Mouse (Mus musculus): ENCODE data around the gene Mlec. TPM values are rescaled to one million over a fixed set of nuclear protein-coding genes. Genes with fewer than 3 reads are reported as not detected.

Gene Mlec
- 25.1 and 28.6 TPM in 2 replicates for polyA plus RNA-seq (2015; fragmentation: Nextera tagmentation; extraction: Ambion mirVana)

GRCm38 (mm10) chr5:115158040-115158983 is at the start of gene Mlec:
Mlec (minus strand) TSS chr5:115158179.

DNA sequence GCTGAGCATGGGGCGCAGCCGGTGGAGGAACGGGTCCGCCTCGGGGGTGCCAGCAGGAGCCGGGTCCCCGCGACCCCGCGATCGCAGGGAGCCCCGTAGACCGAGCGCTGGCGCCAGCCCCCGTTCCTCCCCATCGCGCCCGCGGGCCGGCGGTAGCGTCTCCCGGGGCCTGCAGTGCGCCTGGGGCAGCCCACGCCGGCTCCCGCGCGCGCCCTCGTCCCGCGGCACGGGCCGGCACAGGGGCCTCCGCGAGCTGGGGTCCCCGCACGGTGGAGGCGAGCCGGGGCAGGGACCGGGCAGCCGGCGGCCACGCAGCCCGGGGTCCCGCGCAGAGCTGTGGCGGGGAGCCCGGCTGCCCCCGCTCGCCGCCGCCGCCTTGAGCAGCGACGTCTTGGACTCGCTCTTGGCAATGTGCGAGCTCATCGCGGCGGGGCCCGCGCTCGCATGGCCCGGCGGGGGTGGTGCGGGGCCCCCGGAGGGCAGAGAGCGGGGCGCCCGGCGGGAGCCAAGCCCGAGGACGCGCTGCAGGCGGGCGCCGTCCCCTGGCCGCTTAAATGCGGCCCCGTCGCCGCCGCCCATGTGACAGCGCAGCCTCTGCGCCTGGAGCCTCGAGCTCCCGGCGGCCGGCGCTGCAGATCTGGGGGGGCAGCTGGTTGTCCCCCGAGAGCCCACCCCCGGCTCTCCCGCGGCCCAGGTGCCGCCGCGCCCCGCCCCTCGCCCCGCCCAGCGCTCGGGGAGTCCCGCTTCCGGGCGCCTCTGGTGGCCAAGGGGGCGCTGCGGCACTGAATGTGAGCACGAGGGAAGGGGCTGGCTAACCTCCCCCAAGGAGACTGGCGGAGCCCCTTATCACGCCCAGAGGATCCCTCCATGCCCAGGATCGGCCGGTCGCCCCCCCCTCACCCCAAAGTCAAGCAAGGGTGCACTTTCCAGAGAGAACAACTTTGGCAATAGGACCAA is 36.0 kb upstream of the Mlec start, which contains the start of gene Cabp1:
TSS of gene Cabp1 (minus strand) at position 713 of the 957 bp plus-strand sequence.

DNA sequence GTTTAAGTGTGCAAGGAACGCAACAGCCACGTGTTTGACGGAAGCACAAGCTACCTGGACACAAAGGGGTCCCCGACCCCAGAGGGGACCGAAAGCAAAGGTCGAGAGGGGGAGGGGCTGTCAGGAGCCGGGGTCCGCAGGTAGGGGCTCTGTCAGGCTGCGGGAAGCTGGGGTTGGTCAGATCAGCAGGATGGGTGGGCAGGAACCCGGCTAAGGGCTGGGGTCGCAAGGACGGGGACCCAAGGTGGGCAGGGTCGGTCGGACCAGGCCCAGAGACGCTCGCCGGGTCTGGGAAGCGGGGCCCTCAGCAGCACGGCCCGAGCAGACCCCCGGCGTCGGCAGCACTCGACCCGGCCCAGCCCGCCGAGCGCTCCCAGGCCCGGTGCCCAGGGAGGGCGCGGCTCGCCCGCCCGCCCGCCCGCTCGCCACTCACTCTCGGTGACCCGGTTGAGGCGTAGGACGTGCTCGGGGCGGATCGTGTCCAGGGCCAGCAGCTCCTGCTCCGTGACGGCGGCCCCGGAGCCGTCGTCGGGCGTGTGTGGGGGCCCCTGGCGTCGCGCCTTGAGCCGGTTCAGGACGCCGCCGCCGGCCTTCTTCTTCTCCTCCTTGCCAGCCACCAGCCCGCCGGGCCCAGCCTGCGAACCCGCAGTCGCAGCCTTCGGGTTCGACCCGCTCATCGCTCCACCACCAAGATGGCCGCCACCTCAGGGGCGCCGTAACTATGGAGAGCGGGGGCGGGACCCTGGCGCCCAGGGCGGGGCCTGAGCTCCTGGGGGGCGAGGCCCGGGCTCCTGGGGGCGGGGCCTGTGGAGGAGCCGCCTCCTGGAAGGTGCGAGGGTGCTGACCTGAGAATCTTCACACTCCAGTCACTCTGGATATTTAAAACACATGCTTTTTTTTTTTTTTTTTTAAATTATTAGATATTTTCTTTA is 23.5 kb downstream of the Mlec start, which contains the start of gene Unc119b:
TSS of gene Unc119b (minus strand) at position 742 of the 932 bp plus-strand sequence.

DNA sequence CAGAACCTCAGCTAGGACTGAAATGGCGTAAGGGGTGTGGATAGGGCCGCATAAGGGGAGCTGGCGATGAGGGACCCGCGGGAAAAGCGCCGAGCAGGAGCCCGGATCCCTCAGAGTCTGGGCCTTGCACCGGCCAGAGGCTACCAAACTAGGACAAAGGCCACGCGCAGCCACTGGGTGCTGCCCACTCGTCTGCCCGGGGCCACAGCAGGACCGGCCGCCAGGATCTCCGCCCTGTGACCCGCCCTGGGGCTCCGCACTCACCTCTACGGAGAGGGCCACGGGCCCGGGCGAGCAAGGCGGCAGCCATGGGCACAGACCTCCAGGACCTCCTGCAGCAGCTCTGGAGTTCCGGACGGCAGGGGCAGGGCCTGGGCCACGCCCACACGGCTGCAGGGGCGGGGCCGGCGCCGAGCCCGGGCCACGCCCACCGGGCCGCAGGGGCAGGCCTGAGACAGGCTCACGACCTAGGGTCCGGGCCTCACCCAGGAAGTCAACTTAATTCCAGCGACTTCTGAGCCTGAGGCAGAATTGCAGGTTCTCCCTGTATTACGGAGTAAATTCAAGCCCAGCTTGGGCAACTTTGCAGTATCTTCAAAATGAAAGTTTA is 38.9 kb downstream of the Mlec start, which contains the start of gene Acads:
TSS of gene Acads (minus strand) at position 386 of the 610 bp plus-strand sequence.

DNA sequence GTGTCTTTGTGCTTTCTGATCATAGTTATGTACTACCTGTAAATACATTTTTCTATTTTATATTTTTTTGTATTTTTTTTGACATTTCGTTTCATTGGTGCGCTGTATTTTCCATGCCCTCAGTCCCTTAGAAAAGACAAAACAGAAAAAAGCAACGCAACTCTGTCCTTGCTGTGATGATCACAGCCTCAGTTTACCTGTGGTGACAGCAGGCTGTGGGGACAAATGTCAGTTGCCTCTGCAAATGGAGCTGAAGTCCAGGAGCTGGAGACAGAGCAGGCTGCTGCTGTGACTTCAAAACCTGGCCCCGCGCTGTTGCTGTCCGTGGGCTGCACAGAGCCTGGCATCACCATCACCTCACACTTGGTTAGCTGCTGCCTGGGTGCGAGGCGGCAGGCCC is 59.8 kb downstream of the Mlec start, which contains the start of gene Gm10401:
TSS of gene Gm10401 (minus strand) at position 101 of the 400 bp plus-strand sequence.

Other genes with a start within 250 kb of the Mlec start
- 0.27 and 1.3 TPM in 2 replicates for gene Oasl1, start 234.9 kb downstream of the Mlec start, polyA plus RNA-seq (2015; fragmentation: Nextera tagmentation; extraction: Ambion mirVana)
- 220 and 232 TPM in 2 replicates for gene 2210016L21Rik, start 216.0 kb downstream of the Mlec start, polyA plus RNA-seq (2015; fragmentation: Nextera tagmentation; extraction: Ambion mirVana)
- 0.06 and 0.09 TPM in 2 replicates for gene Hnf1a, start 187.1 kb downstream of the Mlec start, polyA plus RNA-seq (2015; fragmentation: Nextera tagmentation; extraction: Ambion mirVana)
- gene Sppl3, start 147.0 kb downstream of the Mlec start, polyA plus RNA-seq (2015; fragmentation: Nextera tagmentation; extraction: Ambion mirVana), result 49.0 and 72.3 TPM in 2 replicates
- 41.5 and 53.5 TPM in 2 replicates for gene Gm10401, start 59.9 kb downstream of the Mlec start, polyA plus RNA-seq (2015; fragmentation: Nextera tagmentation; extraction: Ambion mirVana)
- gene Acads, start 38.8 kb downstream of the Mlec start, polyA plus RNA-seq (2015; fragmentation: Nextera tagmentation; extraction: Ambion mirVana), result 21.4 and 22.5 TPM in 2 replicates
- 21.6 and 25.5 TPM in 2 replicates for gene Unc119b, start 23.2 kb downstream of the Mlec start, polyA plus RNA-seq (2015; fragmentation: Nextera tagmentation; extraction: Ambion mirVana)
- 42.5 and 54.4 TPM in 2 replicates for gene Cabp1, start 36.2 kb upstream of the Mlec start, polyA plus RNA-seq (2015; fragmentation: Nextera tagmentation; extraction: Ambion mirVana)
- 122 TPM in 2 replicates for gene Pop5, start 77.7 kb upstream of the Mlec start, polyA plus RNA-seq (2015; fragmentation: Nextera tagmentation; extraction: Ambion mirVana)
- 155 and 160 TPM in 2 replicates for gene Rnf10, start 114.7 kb upstream of the Mlec start, polyA plus RNA-seq (2015; fragmentation: Nextera tagmentation; extraction: Ambion mirVana)
- 53.6 and 54.3 TPM in 2 replicates for gene Coq5, start 121.5 kb upstream of the Mlec start, polyA plus RNA-seq (2015; fragmentation: Nextera tagmentation; extraction: Ambion mirVana)
- gene Dynll1, start 142.8 kb upstream of the Mlec start, polyA plus RNA-seq (2015; fragmentation: Nextera tagmentation; extraction: Ambion mirVana), result 1,233 and 1,344 TPM in 2 replicates
- gene Srsf9, start 169.0 kb upstream of the Mlec start, polyA plus RNA-seq (2015; fragmentation: Nextera tagmentation; extraction: Ambion mirVana), result 124 and 132 TPM in 2 replicates
- 29.0 and 32.5 TPM in 2 replicates for gene Gatc, start 183.0 kb upstream of the Mlec start, polyA plus RNA-seq (2015; fragmentation: Nextera tagmentation; extraction: Ambion mirVana)
- 51.3 and 55.8 TPM in 2 replicates for gene Triap1, start 183.0 kb upstream of the Mlec start, polyA plus RNA-seq (2015; fragmentation: Nextera tagmentation; extraction: Ambion mirVana)
- gene Cox6a1, start 190.8 kb upstream of the Mlec start, polyA plus RNA-seq (2015; fragmentation: Nextera tagmentation; extraction: Ambion mirVana), result 1,815 and 1,833 TPM in 2 replicates